Mouse (Mus musculus) liver, postnatal 0 days (tissue): Measurements from ENCODE around the gene Shank3.

Experiments
- CTCF ChIP-seq: sonication (generic); IDR thresholded peaks from 2 replicates; pipeline ENCODE4 v1.5.1; 2016; ENCODE audit warnings: antibody characterized with exemption, low read depth
- EP300 ChIP-seq: IDR thresholded peaks from 2 replicates; pipeline ENCODE4 v1.6.1; 2016; ENCODE audit warnings: antibody characterized with exemption, low read depth, mild to moderate bottlenecking

DNA sequence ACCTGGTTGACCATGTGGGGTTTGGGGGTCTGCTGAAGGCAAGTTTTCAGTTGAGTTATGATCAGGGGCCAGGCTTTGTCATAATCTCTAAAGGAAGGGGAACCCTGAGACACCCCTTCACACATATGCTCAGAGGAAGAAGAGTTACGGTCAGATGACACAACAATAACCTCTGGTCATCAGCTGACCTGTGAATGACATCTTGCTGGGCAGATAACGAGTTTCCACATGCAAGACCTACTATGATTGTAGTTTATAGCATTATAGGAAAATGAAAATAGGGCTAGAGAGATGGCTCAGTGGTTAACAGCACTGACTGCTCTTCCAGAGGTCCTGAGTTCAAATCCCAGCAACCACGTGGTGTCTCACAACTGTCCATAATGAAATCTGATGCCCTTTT, 20.8 kb upstream of the Shank3 start:
- TF ChIP-seq CTCF (no peak), EP300 (no peak)
